Comparison of ENCODE assay signal across 22 mouse cellular contexts in genomic region chr11:81039976-81040375, GRCm38 (mm10).
DNase-seq lines count a peak whose midpoint lies in the region; ATAC-seq and TF ChIP-seq lines count a peak whose summit lies in the region.
"Had no signal": no experiment of that assay in that cellular context is flagged by ENCODE, and none has a peak within 500 bp of the region (broad histone marks: within the 10 kb centered on the region; RNA-seq: fewer than 3 reads in every experiment).

No protein-coding gene starts in this region.

- H3K9me3 ChIP-seq in midbrain, embryonic 14.5 days (ENCODE audit: control insufficient read depth, low read length), result no peaks in the 10 kb centered on the region
- no peaks in the 10 kb centered on the region for H3K9me3 ChIP-seq in midbrain, embryonic 16.5 days (replicated peaks; ENCODE audit: control insufficient read depth, low read length, poor library complexity, severe bottlenecking)
- H3K9me3 ChIP-seq: embryonic facial prominence, embryonic 12.5 days; embryonic facial prominence, embryonic 15.5 days; hindbrain, embryonic 12.5 days; hindbrain, embryonic 15.5 days; intestine, embryonic 15.5 days had no signal

- H3K9ac ChIP-seq in midbrain, embryonic 14.5 days (replicated peaks; ENCODE audit: low read length), result no peak overlapping the region
- no peak overlapping the region for H3K9ac ChIP-seq in midbrain, embryonic 16.5 days (ENCODE audit: low read depth, low read length)
- H3K9ac ChIP-seq: embryonic facial prominence, embryonic 12.5 days; embryonic facial prominence, embryonic 15.5 days; forebrain, postnatal 0 days; hindbrain, embryonic 12.5 days; hindbrain, embryonic 15.5 days; intestine, embryonic 15.5 days had no signal

- H3K4me3 ChIP-seq in midbrain, embryonic 14.5 days (replicated peaks; ENCODE audit: low read depth, low read length), result no peak overlapping the region
- no peak overlapping the region for H3K4me3 ChIP-seq in midbrain, embryonic 16.5 days (ENCODE audit: low read depth, low read length)
- no peak overlapping the region for H3K4me3 ChIP-seq in kidney, adult 2 months (ENCODE audit: insufficient read depth, low read depth, low read length)
- H3K4me3 ChIP-seq: embryonic facial prominence, embryonic 12.5 days; embryonic facial prominence, embryonic 15.5 days; gastrocnemius, adult 2 months; hindbrain, embryonic 12.5 days; hindbrain, embryonic 15.5 days; intestine, embryonic 15.5 days had no signal

- peak; percentile 44 for DNase-seq in cerebellum, adult 9-11 months
- no peak for DNase-seq in cerebellum, adult 8-10 months
- peak; percentile 17 for DNase-seq in midbrain, embryonic 14.5 days
- peak; percentile 20 for DNase-seq in brain, embryonic 14.5 days (ENCODE audit: low read depth)
- no peak for DNase-seq in kidney, adult 2 months
- DNase-seq: adrenal gland, adult 8-10 months; adrenal gland, postnatal 25 days; forebrain, postnatal 0 days; gastrocnemius, adult 2 months; gastrocnemius, postnatal 14 days; heart, adult 11 months; kidney, adult 11 months had no signal

- no peak overlapping the region for H3K27ac ChIP-seq in midbrain, embryonic 14.5 days (replicated peaks; ENCODE audit: low read depth, low read length)
- no peak overlapping the region for H3K27ac ChIP-seq in midbrain, embryonic 16.5 days (ENCODE audit: low read length)
- no peak overlapping the region for H3K27ac ChIP-seq in kidney, adult 2 months (ENCODE audit: insufficient read depth, low read depth, low read length)
- H3K27ac ChIP-seq: embryonic facial prominence, embryonic 12.5 days; embryonic facial prominence, embryonic 15.5 days; gastrocnemius, adult 2 months; hindbrain, embryonic 12.5 days; hindbrain, embryonic 15.5 days; intestine, embryonic 15.5 days had no signal

- H3K36me3 ChIP-seq in midbrain, embryonic 14.5 days (ENCODE audit: control insufficient read depth, insufficient read depth, low read length), result no peaks in the 10 kb centered on the region
- H3K36me3 ChIP-seq in midbrain, embryonic 16.5 days (ENCODE audit: control insufficient read depth, insufficient read depth, low read length), result no peaks in the 10 kb centered on the region
- no peaks in the 10 kb centered on the region for H3K36me3 ChIP-seq in kidney, adult 2 months (ENCODE audit: control insufficient read depth, insufficient read depth, low read length)
- H3K36me3 ChIP-seq: embryonic facial prominence, embryonic 12.5 days; embryonic facial prominence, embryonic 15.5 days; hindbrain, embryonic 12.5 days; hindbrain, embryonic 15.5 days; intestine, embryonic 15.5 days had no signal

- H3K4me1 ChIP-seq in midbrain, embryonic 14.5 days (ENCODE audit: control insufficient read depth, insufficient read depth, low read length), result peaks cover 14% of the 10 kb centered on the region
- H3K4me1 ChIP-seq in midbrain, embryonic 16.5 days (ENCODE audit: control insufficient read depth, insufficient read depth, low read length), result peaks cover 11% of the 10 kb centered on the region; the same call in 1 of the 2 replicates
- H3K4me1 ChIP-seq in kidney, adult 2 months (ENCODE audit: control insufficient read depth, insufficient read depth, low read length), result no peaks in the 10 kb centered on the region
- H3K4me1 ChIP-seq: embryonic facial prominence, embryonic 12.5 days; embryonic facial prominence, embryonic 15.5 days; intestine, embryonic 15.5 days had no signal

- no peak for ATAC-seq in midbrain, embryonic 14.5 days (ENCODE audit: low FRiP score, low TSS enrichment)
- ATAC-seq in midbrain, embryonic 16.5 days, result no peak
- ATAC-seq: activated CD4-positive, CD25-positive, alpha-beta regulatory T cell, adult 4 months; CD4-positive, CD25-positive, alpha-beta regulatory T cell, adult 4 months; forebrain, embryonic 14.5 days; forebrain, postnatal 0 days; intestine, embryonic 15.5 days had no signal

- H3K4me2 ChIP-seq in midbrain, embryonic 14.5 days (ENCODE audit: low read length), result no peak overlapping the region
- H3K4me2 ChIP-seq in midbrain, embryonic 16.5 days (ENCODE audit: low read length), result no peak overlapping the region
- H3K4me2 ChIP-seq: embryonic facial prominence, embryonic 12.5 days; embryonic facial prominence, embryonic 15.5 days; heart, embryonic 11.5 days; hindbrain, embryonic 12.5 days; hindbrain, embryonic 15.5 days; intestine, embryonic 15.5 days had no signal

- no peak for TF ChIP-seq CTCF in brain, embryonic 14.5 days (IDR thresholded peaks at IDR 0.05; ENCODE audit: borderline replicate concordance, extremely low read depth, insufficient read depth, insufficient read length)
- TF ChIP-seq CTCF in kidney, adult 2 months (conservative IDR thresholded peaks at IDR 0.05; ENCODE audit: insufficient read depth, insufficient read length, low read depth, low read length), result no peak

- H3K27me3 ChIP-seq in midbrain, embryonic 14.5 days (ENCODE audit: control insufficient read depth, insufficient read depth, low read length), result no peaks in the 10 kb centered on the region
- H3K27me3 ChIP-seq in midbrain, embryonic 16.5 days (ENCODE audit: control insufficient read depth, insufficient read depth, low read depth, low read length), result no peaks in the 10 kb centered on the region
- H3K27me3 ChIP-seq in kidney, adult 2 months (replicated peaks; ENCODE audit: control insufficient read depth, insufficient read depth, low read length), result no peaks in the 10 kb centered on the region
- H3K27me3 ChIP-seq: embryonic facial prominence, embryonic 12.5 days; embryonic facial prominence, embryonic 15.5 days; hindbrain, embryonic 12.5 days; hindbrain, embryonic 15.5 days; intestine, embryonic 15.5 days had no signal

- no peak for TF ChIP-seq POLR2A in brain, embryonic 14.5 days (IDR thresholded peaks at IDR 0.05; ENCODE audit: borderline replicate concordance, extremely low read depth, insufficient read depth, insufficient read length, poor library complexity, severe bottlenecking)
- no peak for TF ChIP-seq POLR2A in kidney, adult 2 months (IDR thresholded peaks at IDR 0.05; ENCODE audit: low read depth, low read length)

- 27% methylated on average over 5 of the region's 5 CpGs for whole genome bisulfite sequencing in midbrain, embryonic 14.5 days
- 43% methylated on average over 5 of the region's 5 CpGs for WGBS in midbrain, embryonic 16.5 days
- WGBS in kidney, adult 2 months, result 65% methylated on average over 5 of the region's 5 CpGs

Comparison
In these comparisons a context has a peak if more than half of its experiments do, and no peak if none do; other contexts are left out.
1. DNase-seq: peak in cerebellum, adult 9-11 months (single experiment), midbrain, embryonic 14.5 days (single experiment) and brain, embryonic 14.5 days (single experiment); none in cerebellum, adult 8-10 months (single experiment) and kidney, adult 2 months (single experiment).